Mouse (Mus musculus): ENCODE results near the gene Gm6592. TPM values are rescaled to one million over a fixed set of nuclear protein-coding genes. Genes with fewer than 3 reads are reported as not detected.
A peak's percentile ranks its signal among the peaks of the same experiment; 100 is the strongest.
"Not testable (repeated sequence)": the region's sequence is repeated elsewhere in the genome, so short reads cannot be mapped to it uniquely, and the experiment has no call there.

Gene Gm6592
- not detected in 2 replicates for polyA plus RNA-seq (2015; fragmentation: Nextera tagmentation; extraction: Ambion mirVana)

GRCm38 (mm10) chrX:8843694-8844093 is at the start of gene Gm6592:
Gene Gm6592 (plus strand): TSS chrX:8843994.
- WGBS = 76% methylated on average over 1 of the region's 1 CpGs
- Histone ChIP-seq H3K36me3 (ENCODE audit: control insufficient read depth, insufficient read depth, low read length) (no peaks in the 10 kb centered on the region), H3K4me1 (ENCODE audit: control insufficient read depth, insufficient read depth, low read length) (no peaks in the 10 kb centered on the region), H3K27me3 (replicated peaks; ENCODE audit: control insufficient read depth, insufficient read depth, low read length) (no peaks in the 10 kb centered on the region), H3K9ac (ENCODE audit: low read depth, low read length) (no peak within 1 kb of the TSS), H3K27ac (ENCODE audit: low read length) (no peak within 1 kb of the TSS), H3K9me3 (ENCODE audit: control insufficient read depth, low read length) (no peaks in the 10 kb centered on the region), H3K4me3 (ENCODE audit: low read length) (no peak within 1 kb of the TSS), H3K4me2 (ENCODE audit: low read depth, low read length) (no peak within 1 kb of the TSS)
- ATAC-seq = no peak

DNA sequence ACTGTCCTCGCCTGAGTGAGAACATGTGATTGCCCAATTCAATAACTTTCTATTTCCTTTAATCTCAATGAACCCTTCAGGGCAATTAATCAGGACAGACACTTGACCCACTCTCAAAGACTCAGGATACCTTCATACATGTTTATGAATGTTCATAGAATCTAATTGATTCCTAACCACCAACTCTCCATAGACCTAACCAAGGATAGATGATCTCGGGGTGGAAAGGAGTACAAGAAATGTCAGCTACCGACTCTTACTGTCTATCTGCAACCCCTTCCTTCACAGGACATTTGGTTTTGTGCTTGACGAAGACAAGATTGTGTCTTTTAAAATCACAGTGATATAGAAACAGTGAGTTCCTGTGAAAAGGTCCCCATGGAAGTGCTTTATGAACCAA is 40.4 kb upstream of the Gm6592 start, which contains the start of gene Ssxb5:
Gene Ssxb5, plus strand, starts transcription at position 301 of the 400 bp plus-strand sequence.
- not testable (repeated sequence) for H3K27me3 ChIP-seq (replicated peaks; ENCODE audit: control insufficient read depth, insufficient read depth, low read length); H3K9me3 ChIP-seq (ENCODE audit: control insufficient read depth, low read length); H3K27ac ChIP-seq (ENCODE audit: low read length); ATAC-seq; H3K36me3 ChIP-seq (ENCODE audit: control insufficient read depth, insufficient read depth, low read length); H3K4me3 ChIP-seq (ENCODE audit: low read length); H3K4me1 ChIP-seq (ENCODE audit: control insufficient read depth, insufficient read depth, low read length); H3K9ac ChIP-seq (ENCODE audit: low read depth, low read length); H3K4me2 ChIP-seq (ENCODE audit: low read depth, low read length)
- 80% methylated on average over 4 of the region's 4 CpGs for WGBS

GRCm38 (mm10) chrX:8832043-8832442 is 11.8 kb upstream of the Gm6592 start:
- no peak overlapping the region for H3K27ac ChIP-seq (ENCODE audit: low read length)
- no peaks in the 10 kb centered on the region for H3K36me3 ChIP-seq (ENCODE audit: control insufficient read depth, insufficient read depth, low read length)
- no peaks in the 10 kb centered on the region for H3K9me3 ChIP-seq (ENCODE audit: control insufficient read depth, low read length)
- H3K4me2 ChIP-seq (ENCODE audit: low read depth, low read length) = no peak overlapping the region
- no peak for ATAC-seq
- no peak overlapping the region for H3K4me3 ChIP-seq (ENCODE audit: low read length)
- no peaks in the 10 kb centered on the region for H3K27me3 ChIP-seq (replicated peaks; ENCODE audit: control insufficient read depth, insufficient read depth, low read length)
- H3K4me1 ChIP-seq (ENCODE audit: control insufficient read depth, insufficient read depth, low read length) = no peaks in the 10 kb centered on the region
- H3K9ac ChIP-seq (ENCODE audit: low read depth, low read length) = no peak overlapping the region

DNA sequence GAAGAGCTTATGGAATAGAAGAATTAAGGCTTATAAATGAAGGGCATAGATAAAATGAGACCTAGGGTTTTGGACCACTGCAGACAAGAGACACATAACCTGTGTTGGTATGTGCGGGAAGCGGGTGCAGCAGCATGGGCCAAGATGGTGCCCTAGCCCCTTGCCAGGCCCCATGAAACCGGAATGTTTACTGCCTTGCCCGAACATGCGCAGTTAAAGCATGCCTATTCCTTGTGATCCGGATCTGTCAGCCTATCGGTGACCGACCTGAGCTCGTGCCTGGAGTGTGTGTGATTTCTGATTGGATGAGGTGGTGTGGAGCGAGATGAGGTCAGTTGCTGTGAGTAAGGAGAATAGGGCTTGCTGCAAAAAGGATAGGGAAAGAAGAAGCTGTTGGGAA is 8.7 kb downstream of the Gm6592 start:
- Histone ChIP-seq H3K9me3 (ENCODE audit: control insufficient read depth, low read length) (no peaks in the 10 kb centered on the region), H3K9ac (ENCODE audit: low read depth, low read length) (no peak overlapping the region), H3K36me3 (ENCODE audit: control insufficient read depth, insufficient read depth, low read length) (no peaks in the 10 kb centered on the region), H3K27me3 (replicated peaks; ENCODE audit: control insufficient read depth, insufficient read depth, low read length) (no peaks in the 10 kb centered on the region), H3K4me1 (ENCODE audit: control insufficient read depth, insufficient read depth, low read length) (no peaks in the 10 kb centered on the region), H3K4me3 (ENCODE audit: low read length) (no peak overlapping the region), H3K27ac (ENCODE audit: low read length) (no peak overlapping the region), H3K4me2 (ENCODE audit: low read depth, low read length) (no peak overlapping the region)
- no peak for ATAC-seq
- WGBS = 88% methylated on average over 10 of the region's 10 CpGs

GRCm38 (mm10) chrX:8864331-8864730 is 20.5 kb downstream of the Gm6592 start:
- not testable (repeated sequence) for H3K9me3 ChIP-seq (ENCODE audit: control insufficient read depth, low read length); H3K4me3 ChIP-seq (ENCODE audit: low read length); H3K4me2 ChIP-seq (ENCODE audit: low read depth, low read length); H3K9ac ChIP-seq (ENCODE audit: low read depth, low read length); H3K27me3 ChIP-seq (replicated peaks; ENCODE audit: control insufficient read depth, insufficient read depth, low read length); H3K36me3 ChIP-seq (ENCODE audit: control insufficient read depth, insufficient read depth, low read length); H3K27ac ChIP-seq (ENCODE audit: low read length); H3K4me1 ChIP-seq (ENCODE audit: control insufficient read depth, insufficient read depth, low read length)
- WGBS = 9% methylated on average over 3 of the region's 3 CpGs
- peak; percentile 60 for ATAC-seq

DNA sequence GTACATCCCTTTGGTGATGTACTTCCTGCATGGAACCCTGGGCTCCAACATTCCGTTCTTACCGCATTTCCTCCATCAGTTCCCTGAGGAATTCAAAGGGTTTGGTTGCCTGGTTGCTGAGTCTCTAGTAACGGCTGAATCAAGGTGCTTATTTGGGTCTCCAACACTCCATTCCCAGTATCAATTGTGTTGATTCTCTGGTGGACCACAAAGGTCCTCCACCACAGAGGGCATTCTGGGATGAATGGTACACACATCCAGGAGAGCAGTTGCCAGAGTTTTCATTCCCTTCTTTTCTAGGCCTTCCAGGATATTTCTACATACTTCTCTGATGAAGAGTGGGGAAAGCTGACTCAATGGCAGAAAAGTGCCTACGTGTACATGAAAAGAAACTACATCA is 30.2 kb downstream of the Gm6592 start, which contains the start of gene Gm5751:
Gene Gm5751, plus strand, starts transcription at position 301 of the 400 bp plus-strand sequence.
- not testable (repeated sequence) for H3K4me2 ChIP-seq (ENCODE audit: low read depth, low read length); H3K4me3 ChIP-seq (ENCODE audit: low read length); H3K9me3 ChIP-seq (ENCODE audit: control insufficient read depth, low read length); ATAC-seq; H3K4me1 ChIP-seq (ENCODE audit: control insufficient read depth, insufficient read depth, low read length); H3K27me3 ChIP-seq (replicated peaks; ENCODE audit: control insufficient read depth, insufficient read depth, low read length); H3K36me3 ChIP-seq (ENCODE audit: control insufficient read depth, insufficient read depth, low read length); H3K27ac ChIP-seq (ENCODE audit: low read length); H3K9ac ChIP-seq (ENCODE audit: low read depth, low read length)
- 89% methylated on average over 3 of the region's 4 CpGs for WGBS

DNA sequence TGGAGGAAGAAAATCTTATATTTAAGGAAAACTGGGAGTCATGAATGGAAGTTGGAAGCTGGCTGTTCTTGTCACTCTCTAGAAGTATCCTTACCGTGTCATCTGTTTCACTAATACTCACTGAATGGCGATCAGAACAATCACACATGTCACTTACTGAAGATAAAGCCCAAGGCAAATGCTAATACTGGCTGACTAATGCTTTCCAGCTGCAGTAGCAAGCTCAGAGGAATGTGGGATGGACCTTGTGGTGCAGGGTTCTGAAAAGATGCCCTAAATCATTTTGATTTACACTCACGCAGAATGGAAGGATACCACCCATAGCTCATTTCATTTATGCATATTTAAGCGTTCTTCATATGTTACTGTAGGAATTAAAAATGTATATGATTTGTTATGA is 40.5 kb downstream of the Gm6592 start:
- ATAC-seq = no peak
- Histone ChIP-seq H3K9me3 (ENCODE audit: control insufficient read depth, low read length) (no peaks in the 10 kb centered on the region), H3K4me3 (ENCODE audit: low read length) (no peak overlapping the region), H3K4me2 (ENCODE audit: low read depth, low read length) (no peak overlapping the region), H3K9ac (ENCODE audit: low read depth, low read length) (no peak overlapping the region), H3K36me3 (ENCODE audit: control insufficient read depth, insufficient read depth, low read length) (no peaks in the 10 kb centered on the region), H3K4me1 (ENCODE audit: control insufficient read depth, insufficient read depth, low read length) (no peaks in the 10 kb centered on the region), H3K27ac (ENCODE audit: low read length) (no peak overlapping the region), H3K27me3 (replicated peaks; ENCODE audit: control insufficient read depth, insufficient read depth, low read length) (no peaks in the 10 kb centered on the region)
- WGBS = 69% methylated on average over 4 of the region's 4 CpGs

DNA sequence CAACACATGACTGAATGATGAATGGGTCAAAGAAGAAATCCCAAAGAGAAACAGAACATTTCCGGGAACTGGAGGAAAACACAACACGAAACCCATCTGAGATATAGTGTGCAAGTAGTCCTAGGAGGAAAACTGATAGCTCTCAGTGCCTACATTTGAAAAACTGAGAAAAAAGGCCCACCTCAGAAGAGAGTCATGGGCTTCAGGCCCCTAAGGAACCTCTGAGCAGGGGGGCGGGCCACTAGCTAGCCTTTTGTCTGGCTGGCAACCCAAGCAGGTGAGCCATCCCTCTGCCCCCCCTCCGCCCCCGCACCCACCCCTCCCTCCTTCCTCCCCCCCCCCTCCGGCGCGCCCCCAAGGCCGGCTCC is 48.2 kb downstream of the Gm6592 start:
- Histone ChIP-seq H3K4me2 (ENCODE audit: low read depth, low read length) (peak overlapping the region; percentile 69), H3K36me3 (ENCODE audit: control insufficient read depth, insufficient read depth, low read length) (no peaks in the 10 kb centered on the region), H3K27me3 (replicated peaks; ENCODE audit: control insufficient read depth, insufficient read depth, low read length) (no peaks in the 10 kb centered on the region), H3K9ac (ENCODE audit: low read depth, low read length) (peak overlapping the region; percentile 74), H3K4me1 (ENCODE audit: control insufficient read depth, insufficient read depth, low read length) (no peaks in the 10 kb centered on the region), H3K4me3 (ENCODE audit: low read length) (peak overlapping the region; percentile 60), H3K27ac (ENCODE audit: low read length) (no peak overlapping the region), H3K9me3 (ENCODE audit: control insufficient read depth, low read length) (no peaks in the 10 kb centered on the region)
- peak; percentile 5 for ATAC-seq
- WGBS = 34% methylated on average over 5 of the region's 9 CpGs

DNA sequence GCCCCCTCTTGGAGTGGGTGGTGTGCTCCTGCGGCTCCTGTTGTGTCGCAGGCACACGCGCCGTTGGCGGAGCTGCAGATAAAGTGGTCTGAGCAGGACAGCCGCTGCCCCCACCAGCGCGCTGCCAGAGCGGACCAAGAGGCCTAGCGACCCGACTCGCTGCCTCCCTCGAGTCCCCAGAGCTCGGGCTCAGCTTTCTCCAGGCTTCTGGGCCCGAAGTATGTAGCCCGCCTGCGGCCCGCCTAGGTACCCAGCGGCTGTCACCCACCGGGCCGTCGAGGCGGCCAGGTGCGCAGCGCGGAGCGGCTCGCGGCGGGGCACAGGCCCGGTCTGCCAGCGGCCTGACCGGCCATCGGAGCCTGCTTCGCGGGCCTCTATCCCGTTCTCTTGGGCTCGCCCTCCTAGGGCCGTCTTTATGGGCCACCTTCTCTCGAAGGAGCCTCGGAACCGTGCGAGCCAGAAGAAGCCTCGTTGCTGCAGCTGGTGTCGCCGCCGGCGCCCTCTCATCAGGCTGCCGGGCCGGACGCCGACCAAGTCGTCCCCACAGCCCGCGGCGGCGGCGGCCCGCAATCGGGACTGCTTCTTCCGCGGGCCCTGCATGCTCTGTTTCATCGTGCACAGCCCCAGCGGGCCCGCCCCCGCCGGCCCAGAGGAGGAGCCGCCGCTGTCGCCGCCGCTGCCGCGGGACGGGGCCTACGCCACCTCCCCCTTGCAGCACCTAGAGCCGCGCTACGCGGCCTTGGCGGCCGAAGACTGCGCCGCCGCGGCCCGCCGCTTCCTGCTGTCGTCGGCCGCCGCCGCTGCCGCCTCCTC is 48.8 kb downstream of the Gm6592 start, which contains the start of gene B630019K06Rik:
Gene B630019K06Rik, plus strand, starts transcription at position 40 of the 813 bp plus-strand sequence.
- peak within 1 kb of the TSS; percentile 77 for H3K27ac ChIP-seq (ENCODE audit: low read length)
- peak within 1 kb of the TSS; percentile 74 for H3K9ac ChIP-seq (ENCODE audit: low read depth, low read length)
- 15% methylated on average over 89 of the region's 95 CpGs for WGBS
- ATAC-seq = peak; percentile 98
- peak within 1 kb of the TSS; percentile 69 for H3K4me2 ChIP-seq (ENCODE audit: low read depth, low read length)
- H3K4me1 ChIP-seq (ENCODE audit: control insufficient read depth, insufficient read depth, low read length) = no peaks in the 10 kb centered on the region
- H3K4me3 ChIP-seq (ENCODE audit: low read length) = peak within 1 kb of the TSS; percentile 60
- H3K9me3 ChIP-seq (ENCODE audit: control insufficient read depth, low read length) = no peaks in the 10 kb centered on the region
- H3K27me3 ChIP-seq (replicated peaks; ENCODE audit: control insufficient read depth, insufficient read depth, low read length) = no peaks in the 10 kb centered on the region
- no peaks in the 10 kb centered on the region for H3K36me3 ChIP-seq (ENCODE audit: control insufficient read depth, insufficient read depth, low read length)
